Mouse (Mus musculus) kidney, postnatal 14 days (tissue): ENCODE results near the gene Olfr678.
"Not testable (repeated sequence)": the region's sequence is repeated elsewhere in the genome, so short reads cannot be mapped to it uniquely, and the experiment has no call there.

Experiments used
- DNase-seq: peaks from one replicate; pipeline ENCODE4 v3.0.0; 2022; ENCODE audit warnings: mixed read lengths

Gene Olfr678

GRCm38 (mm10) chr7:105064175-105064574 is at the start of gene Olfr678:
TSS of gene Olfr678 (plus strand) at chr7:105064475.
- no peak for DNase-seq

GRCm38 (mm10) chr7:105022530-105022929 is 41.7 kb upstream of the Olfr678 start:
- DNase-seq: no peak

- no peak for DNase-seq
These were observed 35.9 kb upstream of the Olfr678 start, which contains the start of gene Olfr675 for GRCm38 (mm10) chr7:105028360-105028759. TSS of gene Olfr675 (minus strand) at chr7:105028460.

GRCm38 (mm10) chr7:105032398-105032797 is 31.9 kb upstream of the Olfr678 start, which contains the start of gene Olfr676:
TSS of gene Olfr676 (plus strand) at chr7:105032698.
- no peak for DNase-seq

GRCm38 (mm10) chr7:105033836-105034235 is 30.4 kb upstream of the Olfr678 start:
- DNase-seq: not testable (repeated sequence)

- no peak for DNase-seq
These were observed 5.3 kb upstream of the Olfr678 start for GRCm38 (mm10) chr7:105058951-105059350.

- DNase-seq: no peak
These were observed 16.6 kb downstream of the Olfr678 start, which contains the start of gene Olfr679 for GRCm38 (mm10) chr7:105080905-105081304. TSS of gene Olfr679 (plus strand) at chr7:105081205.

GRCm38 (mm10) chr7:105092717-105093116 is 28.4 kb downstream of the Olfr678 start, which contains the start of gene Olfr680-ps1:
TSS of gene Olfr680-ps1 (minus strand) at chr7:105092817.
- DNase-seq: not testable (repeated sequence)

- DNase-seq: no peak
These were observed 52.3 kb downstream of the Olfr678 start, which contains the start of gene Olfr681 for GRCm38 (mm10) chr7:105116536-105116935. TSS of gene Olfr681 (plus strand) at chr7:105116836.
